Mouse (Mus musculus): Measurements from ENCODE around the gene H2al1f.

GRCm38 (mm10) chrX:11280741-11281140 is 34.2 kb upstream of the H2al1f start:
- TF ChIP-seq CTCF (IDR thresholded peaks at IDR 0.05 in 2 of 3, conservative IDR thresholded peaks at IDR 0.05 in 1 of 3; ENCODE audit: control insufficient read depth in 1 of 3, insufficient read depth in 1 of 3, low read depth in 2 of 3, low read length in 3 of 3, poor library complexity in 1 of 3, severe bottlenecking in 1 of 3) (no peak), GATA1 (IDR thresholded peaks at IDR 0.05; ENCODE audit: low read depth, low read length) (no peak)
